Mouse (Mus musculus): ENCODE results near the gene Pgm5. TPM values are rescaled to one million over a fixed set of nuclear protein-coding genes. Genes with fewer than 3 reads are reported as not detected.

Pgm5 gene
- polyA plus RNA-seq, 1 experiment from 2014 or later = 2.9 TPM

GRCm38 (mm10) chr19:24770345-24770744 is 91.3 kb downstream of the Pgm5 start:
- no peaks in the 10 kb centered on the region for H3K4me1 ChIP-seq (ENCODE audit: insufficient read depth)
- DNase-seq (peak; percentile 23), ATAC-seq (ENCODE audit: insufficient read depth) (no peak)
- H3K9me3 ChIP-seq (ENCODE audit: low read depth, low read length) = no peaks in the 10 kb centered on the region
- H3K9ac ChIP-seq = no peak overlapping the region
- WGBS = 40% methylated on average over 4 of the region's 4 CpGs
- H3K4me2 ChIP-seq = no peak overlapping the region
- H3K27me3 ChIP-seq (ENCODE audit: insufficient read depth, low read length) = no peaks in the 10 kb centered on the region
- no peaks in the 10 kb centered on the region for H3K36me3 ChIP-seq (ENCODE audit: insufficient read depth)
- no peak for TF ChIP-seq CTCF (IDR thresholded peaks at IDR 0.05; ENCODE audit: low read depth)
- no peak overlapping the region for H3K4me3 ChIP-seq (ENCODE audit: low read depth, low read length)
- H3K27ac ChIP-seq (ENCODE audit: low read depth) = peak overlapping the region; percentile 12; the same call in 1 of the 2 replicates

- no peak for TF ChIP-seq CTCF (IDR thresholded peaks at IDR 0.05; ENCODE audit: low read depth)
- no peak overlapping the region for H3K27ac ChIP-seq (ENCODE audit: low read depth)
- no peaks in the 10 kb centered on the region for H3K9me3 ChIP-seq (ENCODE audit: low read depth, low read length)
- H3K4me2 ChIP-seq = no peak overlapping the region
- no peak overlapping the region for H3K9ac ChIP-seq
- no peak overlapping the region for H3K4me3 ChIP-seq (ENCODE audit: low read depth, low read length)
- ATAC-seq (ENCODE audit: insufficient read depth) (no peak), DNase-seq (no peak)
- H3K4me1 ChIP-seq (ENCODE audit: insufficient read depth) = peaks cover 4% of the 10 kb centered on the region; the same call in 1 of the 2 replicates
- 77% methylated on average over 6 of the region's 6 CpGs for WGBS
- no peaks in the 10 kb centered on the region for H3K27me3 ChIP-seq (ENCODE audit: insufficient read depth, low read length)
- H3K36me3 ChIP-seq (ENCODE audit: insufficient read depth) = no peaks in the 10 kb centered on the region
Measured at GRCm38 (mm10) chr19:24767401-24767800, 94.3 kb downstream of the Pgm5 start.

- H3K9me3 ChIP-seq (ENCODE audit: low read depth, low read length) = no peaks in the 10 kb centered on the region
- no peak overlapping the region for H3K27ac ChIP-seq (ENCODE audit: low read depth)
- WGBS = 27% methylated on average over 12 of the region's 12 CpGs
- no peak overlapping the region for H3K4me3 ChIP-seq (ENCODE audit: low read depth, low read length)
- ATAC-seq (ENCODE audit: insufficient read depth) (peak; percentile 63; the same call in 1 of the 2 replicates), DNase-seq (peak; percentile 60)
- no peaks in the 10 kb centered on the region for H3K36me3 ChIP-seq (ENCODE audit: insufficient read depth)
- no peak for TF ChIP-seq CTCF (IDR thresholded peaks at IDR 0.05; ENCODE audit: low read depth)
- H3K4me2 ChIP-seq = no peak overlapping the region
- peaks cover 5% of the 10 kb centered on the region; the same call in 1 of the 2 replicates for H3K4me1 ChIP-seq (ENCODE audit: insufficient read depth)
- no peaks in the 10 kb centered on the region for H3K27me3 ChIP-seq (ENCODE audit: insufficient read depth, low read length)
- no peak overlapping the region for H3K9ac ChIP-seq
Measured at GRCm38 (mm10) chr19:24762473-24763149, 99.0 kb downstream of the Pgm5 start.

GRCm38 (mm10) chr19:24756627-24757026 is 105.0 kb downstream of the Pgm5 start:
- DNase-seq = peak; percentile 21
- Histone ChIP-seq H3K36me3 (ENCODE audit: insufficient read depth) (no peaks in the 10 kb centered on the region), H3K4me1 (ENCODE audit: insufficient read depth) (peaks cover 12% of the 10 kb centered on the region), H3K27ac (ENCODE audit: low read depth) (no peak overlapping the region), H3K9me3 (ENCODE audit: low read depth, low read length) (no peaks in the 10 kb centered on the region), H3K4me2 (no peak overlapping the region), H3K9ac (no peak overlapping the region), H3K4me3 (ENCODE audit: low read depth, low read length) (no peak overlapping the region), H3K27me3 (ENCODE audit: insufficient read depth, low read length) (no peaks in the 10 kb centered on the region)
- TF ChIP-seq CTCF (IDR thresholded peaks at IDR 0.05; ENCODE audit: low read depth) = no peak
- ATAC-seq (ENCODE audit: insufficient read depth) = no peak
- 24% methylated on average over 4 of the region's 4 CpGs for whole genome bisulfite sequencing

- no peak for DNase-seq
- 73% methylated on average over 3 of the region's 3 CpGs for WGBS
- no peaks in the 10 kb centered on the region for H3K27me3 ChIP-seq (ENCODE audit: insufficient read depth, low read length)
- H3K9me3 ChIP-seq (ENCODE audit: low read depth, low read length) = no peaks in the 10 kb centered on the region
- H3K4me1 ChIP-seq (ENCODE audit: insufficient read depth) = peaks cover 12% of the 10 kb centered on the region
- H3K4me2 ChIP-seq = no peak overlapping the region
- no peak overlapping the region for H3K9ac ChIP-seq
- no peak for TF ChIP-seq CTCF (IDR thresholded peaks at IDR 0.05; ENCODE audit: low read depth)
- H3K27ac ChIP-seq (ENCODE audit: low read depth) = no peak overlapping the region
- H3K4me3 ChIP-seq (ENCODE audit: low read depth, low read length) = no peak overlapping the region
- ATAC-seq (ENCODE audit: insufficient read depth) = no peak
- H3K36me3 ChIP-seq (ENCODE audit: insufficient read depth) = no peaks in the 10 kb centered on the region
Measured at GRCm38 (mm10) chr19:24754440-24754785, 107.2 kb downstream of the Pgm5 start.

- WGBS = 29% methylated on average over 14 of the region's 14 CpGs
- no peak for TF ChIP-seq CTCF (IDR thresholded peaks at IDR 0.05; ENCODE audit: low read depth)
- no peaks in the 10 kb centered on the region for H3K27me3 ChIP-seq (ENCODE audit: insufficient read depth, low read length)
- no peak overlapping the region for H3K4me3 ChIP-seq (ENCODE audit: low read depth, low read length)
- peak overlapping the region; percentile 18; the same call in 1 of the 2 replicates for H3K4me2 ChIP-seq
- DNase-seq (peak; percentile 39), ATAC-seq (ENCODE audit: insufficient read depth) (peak; percentile 38; the same call in 1 of the 2 replicates)
- no peaks in the 10 kb centered on the region for H3K9me3 ChIP-seq (ENCODE audit: low read depth, low read length)
- peak overlapping the region; percentile 58 for H3K27ac ChIP-seq (ENCODE audit: low read depth)
- peaks cover 12% of the 10 kb centered on the region for H3K4me1 ChIP-seq (ENCODE audit: insufficient read depth)
- H3K9ac ChIP-seq = no peak overlapping the region
- H3K36me3 ChIP-seq (ENCODE audit: insufficient read depth) = no peaks in the 10 kb centered on the region
Measured at GRCm38 (mm10) chr19:24753617-24754439, 107.8 kb downstream of the Pgm5 start.
